Mouse (Mus musculus): ENCODE results near the gene Rbm15b.

DNA sequence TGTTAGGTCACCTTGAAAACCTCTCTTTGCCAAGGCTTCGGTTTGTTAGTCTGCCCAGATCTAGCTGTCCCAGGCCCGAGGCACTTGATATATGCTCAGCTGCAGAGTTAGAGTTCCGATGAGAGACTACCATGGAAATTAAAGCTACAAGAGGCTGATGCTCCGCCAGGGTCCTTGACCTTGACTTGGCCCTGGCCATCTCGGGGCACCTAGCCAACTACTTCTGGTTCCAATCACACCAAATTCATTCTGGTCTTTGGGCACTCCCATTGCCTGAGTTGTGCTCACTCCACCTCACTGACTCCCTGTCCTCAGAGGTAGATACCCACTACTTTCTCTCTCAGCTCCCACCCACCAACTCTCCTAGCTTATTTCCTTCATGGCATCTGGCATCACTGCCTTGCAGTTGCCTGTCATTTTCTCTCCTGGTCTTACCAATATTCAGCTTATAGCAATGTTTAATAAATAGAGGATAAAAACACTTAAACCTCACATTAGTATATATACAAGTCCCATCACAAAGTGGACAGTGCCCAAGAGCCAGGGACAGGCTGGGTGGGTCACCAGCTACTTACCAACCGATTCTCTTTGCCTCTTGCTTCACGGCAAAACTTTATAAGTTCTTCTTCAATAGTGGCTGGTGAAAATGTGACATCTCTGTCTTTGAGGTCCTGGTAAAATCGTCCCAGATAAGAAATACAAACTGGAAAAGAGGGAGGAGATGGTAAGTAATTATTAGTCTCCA, 3.4 kb upstream of the Rbm15b start:
- TF ChIP-seq CTCF (IDR thresholded peaks at IDR 0.05; ENCODE audit: insufficient read depth, low read depth, low read length) = no peak
- no peak for TF ChIP-seq POLR2A (IDR thresholded peaks at IDR 0.05; ENCODE audit: insufficient read depth, low read depth, low read length)

Measured in olfactory bulb, adult 2 months (tissue).